Mouse (Mus musculus): Measurements from ENCODE around the gene Kifc3. TPM values are rescaled to one million over a fixed set of nuclear protein-coding genes. Genes with fewer than 3 reads are reported as not detected.

The Kifc3 gene
- polyA plus RNA-seq, 1 experiment, result 31.1 TPM

GRCm38 (mm10) chr8:95226251-95227150, 23.9 kb upstream of the Kifc3 start:
- no peak for TF ChIP-seq CTCF (IDR thresholded peaks at IDR 0.05; ENCODE audit: borderline replicate concordance, extremely low read depth, insufficient read depth, insufficient read length)
- TF ChIP-seq POLR2A (IDR thresholded peaks at IDR 0.05; ENCODE audit: borderline replicate concordance, extremely low read depth, insufficient read depth, insufficient read length, poor library complexity, severe bottlenecking), result no peak
- DNase-seq (ENCODE audit: low read depth), result no peak

- TF ChIP-seq CTCF (IDR thresholded peaks at IDR 0.05; ENCODE audit: borderline replicate concordance, extremely low read depth, insufficient read depth, insufficient read length), result no peak
- TF ChIP-seq POLR2A (IDR thresholded peaks at IDR 0.05; ENCODE audit: borderline replicate concordance, extremely low read depth, insufficient read depth, insufficient read length, poor library complexity, severe bottlenecking), result no peak
- no peak for DNase-seq (ENCODE audit: low read depth)
Measured at GRCm38 (mm10) chr8:95223969-95224368, 21.4 kb upstream of the Kifc3 start.

GRCm38 (mm10) chr8:95221045-95221444, 18.4 kb upstream of the Kifc3 start:
- no peak for TF ChIP-seq CTCF (IDR thresholded peaks at IDR 0.05; ENCODE audit: borderline replicate concordance, extremely low read depth, insufficient read depth, insufficient read length)
- no peak for TF ChIP-seq POLR2A (IDR thresholded peaks at IDR 0.05; ENCODE audit: borderline replicate concordance, extremely low read depth, insufficient read depth, insufficient read length, poor library complexity, severe bottlenecking)
- no peak for DNase-seq (ENCODE audit: low read depth)

- TF ChIP-seq CTCF (IDR thresholded peaks at IDR 0.05; ENCODE audit: borderline replicate concordance, extremely low read depth, insufficient read depth, insufficient read length) (no peak), POLR2A (IDR thresholded peaks at IDR 0.05; ENCODE audit: borderline replicate concordance, extremely low read depth, insufficient read depth, insufficient read length, poor library complexity, severe bottlenecking) (no peak)
- DNase-seq (ENCODE audit: low read depth), result no peak
Measured at GRCm38 (mm10) chr8:95220571-95220998, 18.0 kb upstream of the Kifc3 start.

GRCm38 (mm10) chr8:95219623-95220022, 17.0 kb upstream of the Kifc3 start:
- DNase-seq (ENCODE audit: low read depth), result no peak
- no peak for TF ChIP-seq POLR2A (IDR thresholded peaks at IDR 0.05; ENCODE audit: borderline replicate concordance, extremely low read depth, insufficient read depth, insufficient read length, poor library complexity, severe bottlenecking)
- TF ChIP-seq CTCF (IDR thresholded peaks at IDR 0.05; ENCODE audit: borderline replicate concordance, extremely low read depth, insufficient read depth, insufficient read length), result no peak

- no peak for TF ChIP-seq POLR2A (IDR thresholded peaks at IDR 0.05; ENCODE audit: borderline replicate concordance, extremely low read depth, insufficient read depth, insufficient read length, poor library complexity, severe bottlenecking)
- TF ChIP-seq CTCF (IDR thresholded peaks at IDR 0.05; ENCODE audit: borderline replicate concordance, extremely low read depth, insufficient read depth, insufficient read length), result no peak
- DNase-seq (ENCODE audit: low read depth), result no peak
Measured at GRCm38 (mm10) chr8:95215709-95216360, 13.2 kb upstream of the Kifc3 start.

- TF ChIP-seq POLR2A (IDR thresholded peaks at IDR 0.05; ENCODE audit: borderline replicate concordance, extremely low read depth, insufficient read depth, insufficient read length, poor library complexity, severe bottlenecking), result no peak
- no peak for TF ChIP-seq CTCF (IDR thresholded peaks at IDR 0.05; ENCODE audit: borderline replicate concordance, extremely low read depth, insufficient read depth, insufficient read length)
- DNase-seq (ENCODE audit: low read depth), result peak; percentile 36
Measured at GRCm38 (mm10) chr8:95209924-95210323, 7.3 kb upstream of the Kifc3 start.

- peak; percentile 89 for DNase-seq (ENCODE audit: low read depth)
- no peak for TF ChIP-seq CTCF (IDR thresholded peaks at IDR 0.05; ENCODE audit: borderline replicate concordance, extremely low read depth, insufficient read depth, insufficient read length)
- TF ChIP-seq POLR2A (IDR thresholded peaks at IDR 0.05; ENCODE audit: borderline replicate concordance, extremely low read depth, insufficient read depth, insufficient read length, poor library complexity, severe bottlenecking), result no peak
Measured at GRCm38 (mm10) chr8:95205946-95206345, 3.3 kb upstream of the Kifc3 start.

GRCm38 (mm10) chr8:95204039-95204380, 1.4 kb upstream of the Kifc3 start:
- peak; percentile 97 for TF ChIP-seq CTCF (IDR thresholded peaks at IDR 0.05; ENCODE audit: borderline replicate concordance, extremely low read depth, insufficient read depth, insufficient read length)
- no peak for TF ChIP-seq POLR2A (IDR thresholded peaks at IDR 0.05; ENCODE audit: borderline replicate concordance, extremely low read depth, insufficient read depth, insufficient read length, poor library complexity, severe bottlenecking)
- peak; percentile 78 for DNase-seq (ENCODE audit: low read depth)

- DNase-seq (ENCODE audit: low read depth), result no peak
- TF ChIP-seq POLR2A (IDR thresholded peaks at IDR 0.05; ENCODE audit: borderline replicate concordance, extremely low read depth, insufficient read depth, insufficient read length, poor library complexity, severe bottlenecking) (no peak), CTCF (IDR thresholded peaks at IDR 0.05; ENCODE audit: borderline replicate concordance, extremely low read depth, insufficient read depth, insufficient read length) (no peak)
Measured at GRCm38 (mm10) chr8:95203326-95204038, 870 bp upstream of the Kifc3 start.

GRCm38 (mm10) chr8:95202056-95202570, 499 bp downstream of the Kifc3 start:
- TF ChIP-seq POLR2A (IDR thresholded peaks at IDR 0.05; ENCODE audit: borderline replicate concordance, extremely low read depth, insufficient read depth, insufficient read length, poor library complexity, severe bottlenecking), result no peak
- TF ChIP-seq CTCF (IDR thresholded peaks at IDR 0.05; ENCODE audit: borderline replicate concordance, extremely low read depth, insufficient read depth, insufficient read length), result no peak
- DNase-seq (ENCODE audit: low read depth), result no peak
